Mouse (Mus musculus): Measurements from ENCODE around the gene Miox. TPM values are rescaled to one million over a fixed set of nuclear protein-coding genes. Genes with fewer than 3 reads are reported as not detected.
A peak's percentile ranks its signal among the peaks of the same experiment; 100 is the strongest.

Gene Miox
- polyA plus RNA-seq, 1 experiment from 2014 or later: not detected

- Histone ChIP-seq H3K27me3 (replicated peaks; ENCODE audit: control insufficient read depth, insufficient read depth, low read length) (no peaks in the 10 kb centered on the region), H3K4me1 (replicated peaks; ENCODE audit: control insufficient read depth, insufficient read depth, low read length) (no peaks in the 10 kb centered on the region), H3K36me3 (ENCODE audit: control insufficient read depth, insufficient read depth) (no peaks in the 10 kb centered on the region), H3K4me2 (replicated peaks; ENCODE audit: low read depth) (no peak overlapping the region), H3K9ac (ENCODE audit: low read depth, low read length) (no peak overlapping the region), H3K27ac (ENCODE audit: low read depth, low read length) (no peak overlapping the region), H3K9me3 (ENCODE audit: control insufficient read depth) (no peaks in the 10 kb centered on the region), H3K4me3 (ENCODE audit: low read depth, low read length) (no peak overlapping the region)
- WGBS: 78% methylated on average over 3 of the region's 3 CpGs
- no peak for ATAC-seq
- TF ChIP-seq CTCF (IDR thresholded peaks at IDR 0.05; ENCODE audit: low read depth): no peak
These were observed 5.9 kb downstream of the Miox start for GRCm38 (mm10) chr15:89340136-89340535.

GRCm38 (mm10) chr15:89341678-89342077 is 7.5 kb downstream of the Miox start:
- Histone ChIP-seq H3K9ac (ENCODE audit: low read depth, low read length) (no peak overlapping the region), H3K27ac (ENCODE audit: low read depth, low read length) (no peak overlapping the region), H3K4me3 (ENCODE audit: low read depth, low read length) (no peak overlapping the region), H3K36me3 (ENCODE audit: control insufficient read depth, insufficient read depth) (no peaks in the 10 kb centered on the region), H3K4me1 (replicated peaks; ENCODE audit: control insufficient read depth, insufficient read depth, low read length) (no peaks in the 10 kb centered on the region), H3K27me3 (replicated peaks; ENCODE audit: control insufficient read depth, insufficient read depth, low read length) (no peaks in the 10 kb centered on the region), H3K9me3 (ENCODE audit: control insufficient read depth) (no peaks in the 10 kb centered on the region), H3K4me2 (replicated peaks; ENCODE audit: low read depth) (no peak overlapping the region)
- 43% methylated on average over 1 of the region's 1 CpGs for WGBS
- ATAC-seq: no peak
- no peak for TF ChIP-seq CTCF (IDR thresholded peaks at IDR 0.05; ENCODE audit: low read depth)

- Histone ChIP-seq H3K27ac (ENCODE audit: low read depth, low read length) (no peak overlapping the region), H3K27me3 (replicated peaks; ENCODE audit: control insufficient read depth, insufficient read depth, low read length) (no peaks in the 10 kb centered on the region), H3K9ac (ENCODE audit: low read depth, low read length) (no peak overlapping the region), H3K4me2 (replicated peaks; ENCODE audit: low read depth) (no peak overlapping the region), H3K4me1 (replicated peaks; ENCODE audit: control insufficient read depth, insufficient read depth, low read length) (no peaks in the 10 kb centered on the region), H3K4me3 (ENCODE audit: low read depth, low read length) (no peak overlapping the region), H3K36me3 (ENCODE audit: control insufficient read depth, insufficient read depth) (no peaks in the 10 kb centered on the region), H3K9me3 (ENCODE audit: control insufficient read depth) (no peaks in the 10 kb centered on the region)
- no peak for ATAC-seq
- 85% methylated on average over 3 of the region's 3 CpGs for WGBS
- TF ChIP-seq CTCF (IDR thresholded peaks at IDR 0.05; ENCODE audit: low read depth): peak; percentile 46
These were observed 9.1 kb downstream of the Miox start for GRCm38 (mm10) chr15:89343325-89343724.

GRCm38 (mm10) chr15:89350447-89350846 is 16.2 kb downstream of the Miox start:
- Histone ChIP-seq H3K9ac (ENCODE audit: low read depth, low read length) (no peak overlapping the region), H3K36me3 (ENCODE audit: control insufficient read depth, insufficient read depth) (peaks cover 27% of the 10 kb centered on the region), H3K27ac (ENCODE audit: low read depth, low read length) (no peak overlapping the region; the same call in 1 of the 2 replicates), H3K4me2 (replicated peaks; ENCODE audit: low read depth) (no peak overlapping the region), H3K9me3 (ENCODE audit: control insufficient read depth) (no peaks in the 10 kb centered on the region), H3K4me3 (ENCODE audit: low read depth, low read length) (no peak overlapping the region), H3K27me3 (replicated peaks; ENCODE audit: control insufficient read depth, insufficient read depth, low read length) (no peaks in the 10 kb centered on the region), H3K4me1 (replicated peaks; ENCODE audit: control insufficient read depth, insufficient read depth, low read length) (no peaks in the 10 kb centered on the region)
- ATAC-seq: no peak
- no peak for TF ChIP-seq CTCF (IDR thresholded peaks at IDR 0.05; ENCODE audit: low read depth)
- WGBS: 81% methylated on average over 5 of the region's 5 CpGs

GRCm38 (mm10) chr15:89351302-89351701 is 17.1 kb downstream of the Miox start:
- Histone ChIP-seq H3K27me3 (replicated peaks; ENCODE audit: control insufficient read depth, insufficient read depth, low read length) (no peaks in the 10 kb centered on the region), H3K4me1 (replicated peaks; ENCODE audit: control insufficient read depth, insufficient read depth, low read length) (no peaks in the 10 kb centered on the region), H3K9me3 (ENCODE audit: control insufficient read depth) (no peaks in the 10 kb centered on the region), H3K27ac (ENCODE audit: low read depth, low read length) (no peak overlapping the region), H3K9ac (ENCODE audit: low read depth, low read length) (no peak overlapping the region), H3K36me3 (ENCODE audit: control insufficient read depth, insufficient read depth) (peaks cover 27% of the 10 kb centered on the region), H3K4me2 (replicated peaks; ENCODE audit: low read depth) (no peak overlapping the region), H3K4me3 (ENCODE audit: low read depth, low read length) (no peak overlapping the region)
- WGBS: 88% methylated on average over 15 of the region's 15 CpGs
- no peak for ATAC-seq
- TF ChIP-seq CTCF (IDR thresholded peaks at IDR 0.05; ENCODE audit: low read depth): no peak

- TF ChIP-seq CTCF (IDR thresholded peaks at IDR 0.05; ENCODE audit: low read depth): no peak
- Histone ChIP-seq H3K9ac (ENCODE audit: low read depth, low read length) (no peak overlapping the region), H3K4me2 (replicated peaks; ENCODE audit: low read depth) (no peak overlapping the region), H3K36me3 (ENCODE audit: control insufficient read depth, insufficient read depth) (peaks cover 27% of the 10 kb centered on the region), H3K27me3 (replicated peaks; ENCODE audit: control insufficient read depth, insufficient read depth, low read length) (no peaks in the 10 kb centered on the region), H3K27ac (ENCODE audit: low read depth, low read length) (no peak overlapping the region), H3K9me3 (ENCODE audit: control insufficient read depth) (no peaks in the 10 kb centered on the region), H3K4me3 (ENCODE audit: low read depth, low read length) (no peak overlapping the region), H3K4me1 (replicated peaks; ENCODE audit: control insufficient read depth, insufficient read depth, low read length) (0 out of 2 replicates have a peak, but pooled peaks cover 3% of the 10 kb centered on the region)
- ATAC-seq: no peak
- WGBS: 90% methylated on average over 14 of the region's 14 CpGs
These were observed 17.9 kb downstream of the Miox start for GRCm38 (mm10) chr15:89352054-89352453.

- Histone ChIP-seq H3K27ac (ENCODE audit: low read depth, low read length) (no peak overlapping the region), H3K4me2 (replicated peaks; ENCODE audit: low read depth) (no peak overlapping the region), H3K27me3 (replicated peaks; ENCODE audit: control insufficient read depth, insufficient read depth, low read length) (no peaks in the 10 kb centered on the region), H3K4me3 (ENCODE audit: low read depth, low read length) (no peak overlapping the region), H3K4me1 (replicated peaks; ENCODE audit: control insufficient read depth, insufficient read depth, low read length) (peaks cover 6% of the 10 kb centered on the region; the same call in 1 of the 2 replicates), H3K36me3 (ENCODE audit: control insufficient read depth, insufficient read depth) (peaks cover 27% of the 10 kb centered on the region), H3K9me3 (ENCODE audit: control insufficient read depth) (no peaks in the 10 kb centered on the region), H3K9ac (ENCODE audit: low read depth, low read length) (no peak overlapping the region)
- no peak for ATAC-seq
- WGBS: 94% methylated on average over 12 of the region's 12 CpGs
- no peak for TF ChIP-seq CTCF (IDR thresholded peaks at IDR 0.05; ENCODE audit: low read depth)
These were observed 18.6 kb downstream of the Miox start for GRCm38 (mm10) chr15:89352795-89353194.
